Mouse (Mus musculus) hindbrain, embryonic 11.5 days (tissue): ENCODE results near the gene Hao2. TPM values are rescaled to one million over a fixed set of nuclear protein-coding genes. Genes with fewer than 3 reads are reported as not detected.

ENCODE experiments used
- ATAC-seq: fragments of 200-750 bp; cut with Nextera tagmentation; 2 replicates; pipeline ENCODE4 v1.8.0; 2017; ENCODE audit warnings: mild to moderate bottlenecking, moderate TSS enrichment, moderate library complexity; ENCODE audit not compliant: low FRiP score
- DNase-seq: peaks from one replicate; pipeline ENCODE4 v3.0.0-alpha.2; 2015; ENCODE audit warnings: low spot score
- H3K27ac ChIP-seq: fragments of 300-500 bp; sonication (generic); 2 replicates; pipeline ENCODE4 v1.5.1; 2014; ENCODE audit warnings: mild to moderate bottlenecking, low read depth, low read length
- H3K27me3 ChIP-seq: fragments of 300-500 bp; sonication (generic); 2 replicates; pipeline ENCODE4 v1.6.1; 2014; ENCODE audit warnings: mild to moderate bottlenecking, low read length, moderate library complexity, mixed read lengths; ENCODE audit not compliant: control insufficient read depth, insufficient read depth
- H3K36me3 ChIP-seq: fragments of 300-500 bp; sonication (generic); 2 replicates; pipeline ENCODE4 v1.6.1; 2014; ENCODE audit warnings: mild to moderate bottlenecking, low read length, moderate library complexity, mixed read lengths; ENCODE audit not compliant: control insufficient read depth, insufficient read depth
- H3K4me1 ChIP-seq: fragments of 300-500 bp; sonication (generic); replicated peaks from 2 replicates; pipeline ENCODE4 v1.6.1; 2014; ENCODE audit warnings: low read length, mixed read lengths; ENCODE audit not compliant: control insufficient read depth, insufficient read depth
- H3K4me2 ChIP-seq: fragments of 300-500 bp; sonication (generic); replicated peaks from 2 replicates; pipeline ENCODE4 v1.6.1; 2014; ENCODE audit warnings: mild to moderate bottlenecking, low read depth, low read length
- H3K4me3 ChIP-seq: fragments of 300-500 bp; sonication (generic); 2 replicates; pipeline ENCODE4 v1.5.1; 2014; ENCODE audit warnings: low read depth, low read length
- H3K9ac ChIP-seq: fragments of 300-500 bp; sonication (generic); 2 replicates; pipeline ENCODE4 v1.6.1; 2014; ENCODE audit warnings: low read depth, low read length
- H3K9me3 ChIP-seq: fragments of 300-500 bp; sonication (generic); 2 replicates; pipeline ENCODE4 v1.6.1; 2016; ENCODE audit warnings: low read length; ENCODE audit not compliant: control insufficient read depth
- WGBS: fragments of 180-500 bp; shearing (Covaris S2); extraction: QIAGEN DNeasy Blood & Tissue Kit; methylation state at CpG from one replicate; pipeline ENCODE4 v1.1.7; 2014; 5-methylcytosine and 5-hydroxymethylcytosine counted together
- polyA plus RNA-seq: library from polyadenylated mRNA; unstranded; fragments of >200 nt; fragmentation: Nextera tagmentation; extraction: Ambion mirVana; gene quantifications from 2 replicates; pipeline ENCODE4 v1.2.1, GENCODE M21; 2014

Hao2 gene
- polyA plus RNA-seq, 1 experiment from 2014 or later, result not detected

DNA sequence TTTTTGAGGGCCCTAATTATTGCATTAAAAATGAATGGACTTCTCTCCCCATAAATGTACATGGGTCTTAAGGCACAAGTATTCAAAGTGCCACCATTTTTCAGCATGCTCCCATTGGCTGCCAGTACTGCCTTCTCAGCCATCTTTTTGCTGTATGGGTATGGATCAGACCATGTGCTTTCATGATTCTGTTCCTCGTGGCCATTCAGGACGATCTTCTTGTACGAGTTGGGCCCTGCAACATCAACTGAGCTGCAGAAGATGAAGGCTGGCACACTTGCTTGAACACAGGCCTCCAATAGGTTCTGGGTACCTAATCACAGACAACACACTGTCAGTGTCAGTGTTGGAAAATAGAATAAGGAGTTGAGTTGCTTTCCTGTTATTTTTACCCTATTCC is 40.0 kb downstream of the Hao2 start:
- H3K36me3 ChIP-seq, result no peaks in the 10 kb centered on the region
- no peak overlapping the region for H3K9ac ChIP-seq
- no peaks in the 10 kb centered on the region for H3K9me3 ChIP-seq
- no peak for DNase-seq
- H3K27me3 ChIP-seq, result no peaks in the 10 kb centered on the region
- H3K27ac ChIP-seq, result no peak overlapping the region
- H3K4me1 ChIP-seq, result no peaks in the 10 kb centered on the region
- WGBS, result 91% methylated on average over 3 of the region's 3 CpGs
- no peak overlapping the region for H3K4me2 ChIP-seq
- H3K4me3 ChIP-seq, result no peak overlapping the region
- no peak for ATAC-seq

DNA sequence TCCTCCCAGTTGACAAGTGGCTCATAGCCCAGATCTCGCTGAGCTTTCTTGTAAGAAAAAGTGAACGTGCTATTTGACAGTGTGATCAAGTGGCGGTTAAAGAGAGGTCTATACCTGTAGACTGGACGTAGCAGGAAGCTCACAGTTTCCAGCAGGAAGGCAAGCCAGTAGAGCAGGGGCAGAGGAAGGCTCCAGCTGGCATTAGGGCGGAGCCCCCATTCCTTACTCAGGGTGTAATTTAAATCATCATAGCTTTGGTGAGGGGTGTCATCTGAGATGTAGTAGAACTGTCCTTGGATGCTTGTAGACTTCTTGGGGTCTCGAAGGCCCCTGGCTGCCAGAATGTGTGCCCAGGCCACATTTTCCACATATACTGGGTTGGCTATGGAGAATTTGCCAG is 40.4 kb downstream of the Hao2 start:
- Histone ChIP-seq H3K9ac (no peak overlapping the region), H3K27ac (no peak overlapping the region), H3K27me3 (no peaks in the 10 kb centered on the region), H3K4me2 (no peak overlapping the region), H3K9me3 (no peaks in the 10 kb centered on the region), H3K36me3 (no peaks in the 10 kb centered on the region), H3K4me3 (no peak overlapping the region), H3K4me1 (no peaks in the 10 kb centered on the region)
- no peak for DNase-seq
- ATAC-seq, result no peak
- WGBS, result 92% methylated on average over 6 of the region's 6 CpGs

DNA sequence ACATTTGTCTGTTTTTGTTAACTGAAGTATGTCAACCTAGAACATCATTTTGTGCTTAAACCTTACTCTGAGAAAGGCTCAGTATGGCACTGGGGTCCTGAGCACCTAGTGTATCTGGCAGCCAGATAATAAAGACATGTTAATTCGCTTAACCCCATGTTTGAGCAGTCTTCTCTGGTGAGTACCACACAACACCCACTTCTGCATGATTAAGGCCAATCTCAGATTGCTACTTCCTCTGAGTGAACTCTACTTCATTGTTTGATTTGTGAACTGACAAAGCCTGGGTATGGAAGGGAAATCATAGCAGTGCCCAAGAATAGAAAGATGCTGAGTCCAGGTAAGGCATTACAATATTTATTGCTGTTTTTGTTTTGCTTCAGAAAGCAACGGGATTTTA is 41.2 kb downstream of the Hao2 start:
- no peaks in the 10 kb centered on the region for H3K36me3 ChIP-seq
- H3K4me1 ChIP-seq, result no peaks in the 10 kb centered on the region
- no peak overlapping the region for H3K9ac ChIP-seq
- 81% methylated on average over 2 of the region's 2 CpGs for WGBS
- no peak overlapping the region for H3K27ac ChIP-seq
- ATAC-seq (no peak), DNase-seq (no peak)
- no peak overlapping the region for H3K4me2 ChIP-seq
- no peaks in the 10 kb centered on the region for H3K27me3 ChIP-seq
- H3K9me3 ChIP-seq, result no peaks in the 10 kb centered on the region
- H3K4me3 ChIP-seq, result no peak overlapping the region

DNA sequence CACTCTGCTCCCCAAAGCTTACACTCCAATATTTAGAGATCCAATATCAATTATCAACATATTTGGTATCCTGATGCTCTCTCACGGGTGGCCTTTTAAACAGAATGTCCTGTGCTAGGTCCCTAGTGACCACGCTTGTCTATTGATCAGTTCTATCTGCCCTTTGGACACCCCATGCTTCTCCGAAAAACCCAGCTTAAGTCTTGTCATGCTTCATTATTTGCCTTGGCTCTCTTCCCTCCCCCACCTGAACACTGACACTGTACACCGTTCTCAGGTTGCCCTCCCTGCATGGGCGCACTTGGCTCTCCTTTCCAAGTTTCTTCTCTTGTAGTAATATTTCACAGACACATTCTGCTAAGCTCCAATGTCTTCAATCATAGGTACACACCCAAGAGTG is 42.8 kb downstream of the Hao2 start:
- DNase-seq (no peak), ATAC-seq (no peak)
- H3K4me1 ChIP-seq, result no peaks in the 10 kb centered on the region
- no peak overlapping the region for H3K27ac ChIP-seq
- no peak overlapping the region for H3K4me3 ChIP-seq
- no peak overlapping the region for H3K9ac ChIP-seq
- H3K27me3 ChIP-seq, result no peaks in the 10 kb centered on the region
- WGBS, result 90% methylated on average over 5 of the region's 5 CpGs
- H3K9me3 ChIP-seq, result no peaks in the 10 kb centered on the region
- H3K4me2 ChIP-seq, result no peak overlapping the region
- no peaks in the 10 kb centered on the region for H3K36me3 ChIP-seq

DNA sequence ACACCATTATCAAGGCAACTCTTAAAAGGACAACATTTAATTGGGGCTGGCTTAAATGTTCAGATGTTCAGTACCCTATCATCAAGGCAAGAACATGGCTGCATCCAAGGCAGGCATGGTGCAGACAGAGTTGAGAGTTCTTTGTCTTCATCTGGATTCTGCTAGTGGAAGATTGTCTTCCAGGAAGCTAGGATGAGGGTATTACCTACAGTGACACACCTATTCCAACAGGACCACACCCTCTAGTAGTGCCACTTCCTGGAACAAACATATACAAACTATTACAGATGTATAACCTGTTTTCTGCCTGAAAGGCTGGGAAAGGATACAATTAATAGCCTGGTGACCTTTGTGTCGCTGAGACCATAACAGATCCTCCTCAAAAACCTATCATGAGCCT is 44.1 kb downstream of the Hao2 start:
- H3K4me1 ChIP-seq, result no peaks in the 10 kb centered on the region
- H3K27me3 ChIP-seq, result no peaks in the 10 kb centered on the region
- no peak overlapping the region for H3K27ac ChIP-seq
- ATAC-seq (no peak), DNase-seq (no peak)
- no peak overlapping the region for H3K4me3 ChIP-seq
- no peaks in the 10 kb centered on the region for H3K36me3 ChIP-seq
- H3K9me3 ChIP-seq, result no peaks in the 10 kb centered on the region
- WGBS, result 93% methylated on average over 1 of the region's 1 CpGs
- H3K9ac ChIP-seq, result no peak overlapping the region
- no peak overlapping the region for H3K4me2 ChIP-seq

Other genes with a start within 250 kb of the Hao2 start
- gene Hsd3b2, start 168.7 kb downstream of the Hao2 start, polyA plus RNA-seq, result 0.08 TPM in 1 of 2 replicates, not detected in the other
- not detected in 2 replicates for gene Hsd3b3, start 130.1 kb downstream of the Hao2 start, polyA plus RNA-seq
- 17.9 and 19.1 TPM in 2 replicates for gene Hsd3b6, start 78.8 kb downstream of the Hao2 start, polyA plus RNA-seq
- gene Hsd3b1, start 33.4 kb downstream of the Hao2 start, polyA plus RNA-seq, result 0.32 and 0.76 TPM in 2 replicates
- gene Wars2, start 247.8 kb upstream of the Hao2 start, polyA plus RNA-seq, result 5.4 and 7.9 TPM in 2 replicates